Mouse (Mus musculus) myocyte (in vitro differentiated cells): ENCODE measurements around the gene Ifih1. TPM values are rescaled to one million over a fixed set of nuclear protein-coding genes. Genes with fewer than 3 reads are reported as not detected.

ENCODE experiments used
- H3K27me3 ChIP-seq: one replicate; pipeline ENCODE4 v1.6.1; 2011; ENCODE audit not compliant: control insufficient read depth, insufficient read depth, insufficient read length
- H3K36me3 ChIP-seq: one replicate; pipeline ENCODE4 v1.6.1; 2011; ENCODE audit not compliant: control insufficient read depth, insufficient read depth
- H3K4me2 ChIP-seq: one replicate; pipeline ENCODE4 v1.6.1; 2011; ENCODE audit warnings: low read depth, control low read depth
- H3K4me3 ChIP-seq: one replicate; pipeline ENCODE4 v1.5.1; 2011; ENCODE audit warnings: mild to moderate bottlenecking, control low read depth, moderate library complexity
- H3K79me2 ChIP-seq: one replicate; pipeline ENCODE4 v1.6.1; 2011; ENCODE audit not compliant: control insufficient read depth, insufficient read depth
- H3ac ChIP-seq: one replicate; pipeline ENCODE4 v1.6.1; 2011; ENCODE audit not compliant: control insufficient read depth, insufficient read length
- CEBPB ChIP-seq: IDR thresholded peaks from 2 replicates; pipeline ENCODE4 v1.6.1; 2011; ENCODE audit warnings: mild to moderate bottlenecking, moderate library complexity; ENCODE audit not compliant: poor library complexity, insufficient read depth, severe bottlenecking
- E2F4 ChIP-seq: IDR thresholded peaks from one replicate; pipeline ENCODE4 v1.6.1; 2011; ENCODE audit warnings: mild to moderate bottlenecking, control low read depth, moderate library complexity; ENCODE audit not compliant: insufficient read depth
- MAX ChIP-seq: IDR thresholded peaks from one replicate; pipeline ENCODE4 v1.6.1; 2011; ENCODE audit warnings: low read depth, mild to moderate bottlenecking, control low read depth
- MYOD1 ChIP-seq, 3 experiments: IDR thresholded peaks; one replicate each; pipeline ENCODE4 v1.6.1; 2011; ENCODE audit warnings: control low read depth in 2 of 3, low read depth in 2 of 3, mild to moderate bottlenecking in 2 of 3, moderate library complexity in 1 of 3; ENCODE audit not compliant: insufficient read length in 2 of 3, control insufficient read depth in 1 of 3
- MYOG ChIP-seq, 3 experiments: IDR thresholded peaks; one replicate each; pipeline ENCODE4 v1.6.1; 2011; ENCODE audit warnings: control low read depth in 2 of 3, low read depth in 2 of 3, mild to moderate bottlenecking in 2 of 3; ENCODE audit not compliant: insufficient read length in 2 of 3, control insufficient read depth in 1 of 3, insufficient read depth in 1 of 3
- POLR2A ChIP-seq: IDR thresholded peaks from one replicate; pipeline ENCODE4 v1.6.1; 2011; ENCODE audit warnings: low read depth, mild to moderate bottlenecking, control low read depth, moderate library complexity; ENCODE audit not compliant: insufficient read length
- POLR2AphosphoS2 ChIP-seq: IDR thresholded peaks from one replicate; pipeline ENCODE4 v1.6.1; 2011; ENCODE audit warnings: low read depth, control low read depth; ENCODE audit not compliant: insufficient read length
- REST ChIP-seq: IDR thresholded peaks from one replicate; pipeline ENCODE4 v1.6.1; 2011; ENCODE audit warnings: mild to moderate bottlenecking, control low read depth, moderate library complexity; ENCODE audit not compliant: insufficient read depth, insufficient read length
- SRF ChIP-seq: IDR thresholded peaks from one replicate; pipeline ENCODE4 v1.6.1; 2011; ENCODE audit warnings: low read depth; ENCODE audit not compliant: control insufficient read depth, insufficient read length
- TCF12 ChIP-seq: IDR thresholded peaks from one replicate; pipeline ENCODE4 v1.6.1; 2011; ENCODE audit warnings: mild to moderate bottlenecking, control low read depth; ENCODE audit not compliant: poor library complexity, insufficient read depth, severe bottlenecking
- TCF3 ChIP-seq: IDR thresholded peaks from one replicate; pipeline ENCODE4 v1.6.1; 2011; ENCODE audit warnings: low read depth, control low read depth; ENCODE audit not compliant: insufficient read length
- USF1 ChIP-seq: IDR thresholded peaks from one replicate; pipeline ENCODE4 v1.6.1; 2011; ENCODE audit warnings: low read depth, mild to moderate bottlenecking, control low read depth, moderate library complexity
- polyA plus RNA-seq: library from polyadenylated mRNA; unstranded; fragments of >200 nt; fragmentation: generic; extraction: Trizol; gene quantifications from one replicate; pipeline ENCODE4 v1.2.1, GENCODE M21; 2012; ENCODE audit warnings: missing spikeins

The Ifih1 gene
- polyA plus RNA-seq, 1 experiment, result 0.32 TPM

GRCm38 (mm10) chr2:62549659-62550058, 96.4 kb downstream of the Ifih1 start:
- H3ac ChIP-seq, result no peak overlapping the region
- no peaks in the 10 kb centered on the region for H3K79me2 ChIP-seq
- no peak overlapping the region for H3K4me2 ChIP-seq
- TF ChIP-seq E2F4, result no peak
- no peak for TF ChIP-seq MAX
- no peak for TF ChIP-seq MYOG (IDR thresholded peaks at IDR 0.05; ENCODE audit: control insufficient read depth in 1 of 3, insufficient read depth in 1 of 3, insufficient read length in 2 of 3, low read depth in 2 of 3)
- no peak for TF ChIP-seq SRF
- TF ChIP-seq TCF3, result no peak
- TF ChIP-seq MYOD1 (IDR thresholded peaks at IDR 0.05; ENCODE audit: control insufficient read depth in 1 of 3, insufficient read length in 2 of 3, low read depth in 2 of 3), result no peak
- TF ChIP-seq TCF12, result no peak
- TF ChIP-seq POLR2A, result no peak
- no peak for TF ChIP-seq REST
- TF ChIP-seq USF1, result no peak
- TF ChIP-seq CEBPB, result no peak
- TF ChIP-seq POLR2AphosphoS2, result no peak
- no peak overlapping the region for H3K4me3 ChIP-seq
- no peaks in the 10 kb centered on the region for H3K27me3 ChIP-seq
- H3K36me3 ChIP-seq, result no peaks in the 10 kb centered on the region

- no peak overlapping the region for H3K4me3 ChIP-seq
- H3ac ChIP-seq, result no peak overlapping the region
- no peaks in the 10 kb centered on the region for H3K36me3 ChIP-seq
- H3K4me2 ChIP-seq, result no peak overlapping the region
- H3K27me3 ChIP-seq, result no peaks in the 10 kb centered on the region
- TF ChIP-seq SRF, result no peak
- no peak for TF ChIP-seq TCF12
- TF ChIP-seq REST, result no peak
- no peak for TF ChIP-seq MYOG (IDR thresholded peaks at IDR 0.05; ENCODE audit: control insufficient read depth in 1 of 3, insufficient read depth in 1 of 3, insufficient read length in 2 of 3, low read depth in 2 of 3)
- no peak for TF ChIP-seq POLR2AphosphoS2
- no peak for TF ChIP-seq CEBPB
- TF ChIP-seq TCF3, result no peak
- TF ChIP-seq MAX, result no peak
- TF ChIP-seq POLR2A, result no peak
- no peak for TF ChIP-seq E2F4
- TF ChIP-seq MYOD1 (IDR thresholded peaks at IDR 0.05; ENCODE audit: control insufficient read depth in 1 of 3, insufficient read length in 2 of 3, low read depth in 2 of 3), result no peak
- TF ChIP-seq USF1, result no peak
- no peaks in the 10 kb centered on the region for H3K79me2 ChIP-seq
These were observed 96.9 kb downstream of the Ifih1 start for GRCm38 (mm10) chr2:62549131-62549530.

- no peak overlapping the region for H3K4me2 ChIP-seq
- no peaks in the 10 kb centered on the region for H3K27me3 ChIP-seq
- H3K4me3 ChIP-seq, result no peak overlapping the region
- no peak overlapping the region for H3ac ChIP-seq
- H3K36me3 ChIP-seq, result no peaks in the 10 kb centered on the region
- H3K79me2 ChIP-seq, result no peaks in the 10 kb centered on the region
- no peak for TF ChIP-seq SRF
- no peak for TF ChIP-seq TCF3
- TF ChIP-seq REST, result no peak
- TF ChIP-seq POLR2AphosphoS2, result no peak
- TF ChIP-seq POLR2A, result no peak
- no peak for TF ChIP-seq USF1
- TF ChIP-seq MYOD1 (IDR thresholded peaks at IDR 0.05; ENCODE audit: control insufficient read depth in 1 of 3, insufficient read length in 2 of 3, low read depth in 2 of 3), result no peak
- no peak for TF ChIP-seq MAX
- TF ChIP-seq MYOG (IDR thresholded peaks at IDR 0.05; ENCODE audit: control insufficient read depth in 1 of 3, insufficient read depth in 1 of 3, insufficient read length in 2 of 3, low read depth in 2 of 3), result no peak
- no peak for TF ChIP-seq TCF12
- no peak for TF ChIP-seq E2F4
- TF ChIP-seq CEBPB, result no peak
These were observed 98.0 kb downstream of the Ifih1 start for GRCm38 (mm10) chr2:62548104-62548503.

Other genes with a start within 250 kb of the Ifih1 start
- gene Dpp4, start 234.0 kb downstream of the Ifih1 start, polyA plus RNA-seq, result not detected
- gene Gcg, start 162.6 kb downstream of the Ifih1 start, polyA plus RNA-seq, result not detected
- 0.11 TPM for gene Fap, start 72.2 kb downstream of the Ifih1 start, polyA plus RNA-seq
- gene Gca, start 18.0 kb upstream of the Ifih1 start, polyA plus RNA-seq, result 0.13 TPM